Mouse (Mus musculus) testis, adult 2 months (tissue): ENCODE results near the gene Nploc4. TPM values are rescaled to one million over a fixed set of nuclear protein-coding genes. Genes with fewer than 3 reads are reported as not detected.

ENCODE experiments used
- H3K27ac ChIP-seq: fragments of 200-500 bp; 2 replicates; pipeline ENCODE4 v1.5.1; 2012; ENCODE audit warnings: low read depth, low read length; ENCODE audit not compliant: control insufficient read depth, insufficient read depth
- H3K27me3 ChIP-seq: fragments of 200-500 bp; 2 replicates; pipeline ENCODE4 v1.6.1; 2012; ENCODE audit warnings: mild to moderate bottlenecking, low read length, moderate library complexity; ENCODE audit not compliant: control insufficient read depth, insufficient read depth
- H3K36me3 ChIP-seq: fragments of 200-500 bp; 2 replicates; pipeline ENCODE4 v1.6.1; 2012; ENCODE audit warnings: mild to moderate bottlenecking, low read length; ENCODE audit not compliant: control insufficient read depth, insufficient read depth
- H3K4me1 ChIP-seq: fragments of 200-500 bp; 2 replicates; pipeline ENCODE4 v1.6.1; 2012; ENCODE audit warnings: low read length; ENCODE audit not compliant: control insufficient read depth, insufficient read depth
- H3K4me3 ChIP-seq: fragments of 200-500 bp; 2 replicates; pipeline ENCODE4 v1.5.1; 2012; ENCODE audit warnings: low read depth, mild to moderate bottlenecking, low read length, moderate library complexity, mixed read lengths; ENCODE audit not compliant: control insufficient read depth
- CTCF ChIP-seq: fragments of 200-500 bp; IDR thresholded peaks from 2 replicates; pipeline ENCODE4 v1.5.1; 2012; ENCODE audit warnings: low read depth, mild to moderate bottlenecking, inconsistent platforms, low read length, moderate library complexity; ENCODE audit not compliant: control insufficient read depth, insufficient read depth, insufficient replicate concordance
- POLR2A ChIP-seq: fragments of 200-500 bp; IDR thresholded peaks from 2 replicates; pipeline ENCODE4 v1.6.1; 2012; ENCODE audit warnings: low read depth, mild to moderate bottlenecking, inconsistent platforms, low read length, moderate library complexity; ENCODE audit not compliant: control insufficient read depth
- polyA plus RNA-seq: library from polyadenylated mRNA; depleted of rRNA; stranded (reverse); fragments of >200 nt; gene quantifications from 2 replicates; pipeline ENCODE4 v1.2.3, GENCODE M21; 2012

Gene Nploc4
- polyA plus RNA-seq, 1 experiment, result 75.8 TPM

DNA sequence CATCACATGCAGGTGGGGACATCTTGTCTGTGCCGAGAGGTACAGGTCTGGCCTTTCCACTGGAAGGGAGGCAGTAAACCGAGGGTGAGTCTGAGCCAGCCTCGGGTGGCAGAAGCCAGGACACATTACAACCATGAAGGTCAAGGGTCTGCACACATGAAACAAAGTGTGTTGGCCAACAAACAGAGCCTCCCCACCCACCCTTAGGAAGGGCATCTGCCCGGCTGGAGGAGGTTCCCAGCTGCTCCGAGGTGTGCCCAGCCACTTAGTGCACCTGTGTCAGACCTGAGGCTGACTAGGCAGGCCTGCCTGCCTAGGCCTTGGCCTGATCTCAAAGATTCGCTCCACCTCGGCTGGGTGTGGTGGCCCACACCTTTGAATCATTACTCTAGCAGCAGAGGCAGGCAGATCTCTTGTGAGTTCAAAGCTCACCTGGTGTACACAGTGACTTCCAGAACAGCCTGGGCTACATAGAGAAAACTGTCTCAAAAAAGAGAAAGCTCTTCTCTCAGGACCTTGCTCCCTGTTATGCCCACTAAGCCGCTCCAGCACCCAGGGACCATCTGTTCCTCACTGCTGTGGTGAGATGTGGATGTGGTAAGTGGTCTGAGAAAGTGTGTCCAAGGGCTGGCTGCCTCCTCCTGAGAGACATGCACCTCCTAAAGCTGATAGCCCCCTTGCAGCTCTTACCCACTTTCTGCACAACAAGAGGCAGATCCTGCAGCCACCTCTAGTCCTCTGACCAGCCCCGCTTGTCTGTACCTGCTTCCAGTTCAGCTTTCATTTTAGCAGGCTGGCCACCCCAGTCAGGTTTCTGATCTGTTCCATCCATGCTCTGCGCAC is 86.0 kb downstream of the Nploc4 start:
- H3K27me3 ChIP-seq, result no peaks in the 10 kb centered on the region
- H3K4me3 ChIP-seq, result peak overlapping the region; percentile 94
- H3K27ac ChIP-seq, result peak overlapping the region; percentile 89
- no peaks in the 10 kb centered on the region for H3K36me3 ChIP-seq
- no peak for TF ChIP-seq CTCF
- TF ChIP-seq POLR2A, result peak; percentile 7; the same call in 1 of the 2 replicates
- peaks cover 30% of the 10 kb centered on the region for H3K4me1 ChIP-seq

DNA sequence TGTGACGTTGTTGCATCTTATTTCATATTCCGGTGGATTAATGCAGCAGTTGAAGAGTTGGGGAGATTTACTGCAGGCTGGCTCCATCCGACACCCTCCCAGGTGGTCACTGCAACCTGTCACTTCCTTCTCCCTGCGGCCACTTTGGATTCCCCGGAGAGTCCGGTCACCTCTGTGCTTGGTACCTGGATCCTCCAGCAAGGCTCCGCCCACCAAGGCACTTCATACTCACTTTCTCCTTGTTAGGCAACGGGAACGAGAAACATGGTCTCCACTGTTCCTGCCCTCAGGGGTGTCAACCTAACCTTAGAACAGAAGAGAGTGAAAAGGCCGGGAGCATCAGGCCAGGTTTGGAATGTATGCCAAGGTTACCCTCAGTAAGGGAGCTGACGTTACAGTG is 86.8 kb downstream of the Nploc4 start:
- peaks cover 30% of the 10 kb centered on the region for H3K4me1 ChIP-seq
- H3K27me3 ChIP-seq, result no peaks in the 10 kb centered on the region
- peak overlapping the region; percentile 94 for H3K4me3 ChIP-seq
- H3K27ac ChIP-seq, result peak overlapping the region; percentile 89
- TF ChIP-seq CTCF (no peak), POLR2A (no peak)
- no peaks in the 10 kb centered on the region for H3K36me3 ChIP-seq

DNA sequence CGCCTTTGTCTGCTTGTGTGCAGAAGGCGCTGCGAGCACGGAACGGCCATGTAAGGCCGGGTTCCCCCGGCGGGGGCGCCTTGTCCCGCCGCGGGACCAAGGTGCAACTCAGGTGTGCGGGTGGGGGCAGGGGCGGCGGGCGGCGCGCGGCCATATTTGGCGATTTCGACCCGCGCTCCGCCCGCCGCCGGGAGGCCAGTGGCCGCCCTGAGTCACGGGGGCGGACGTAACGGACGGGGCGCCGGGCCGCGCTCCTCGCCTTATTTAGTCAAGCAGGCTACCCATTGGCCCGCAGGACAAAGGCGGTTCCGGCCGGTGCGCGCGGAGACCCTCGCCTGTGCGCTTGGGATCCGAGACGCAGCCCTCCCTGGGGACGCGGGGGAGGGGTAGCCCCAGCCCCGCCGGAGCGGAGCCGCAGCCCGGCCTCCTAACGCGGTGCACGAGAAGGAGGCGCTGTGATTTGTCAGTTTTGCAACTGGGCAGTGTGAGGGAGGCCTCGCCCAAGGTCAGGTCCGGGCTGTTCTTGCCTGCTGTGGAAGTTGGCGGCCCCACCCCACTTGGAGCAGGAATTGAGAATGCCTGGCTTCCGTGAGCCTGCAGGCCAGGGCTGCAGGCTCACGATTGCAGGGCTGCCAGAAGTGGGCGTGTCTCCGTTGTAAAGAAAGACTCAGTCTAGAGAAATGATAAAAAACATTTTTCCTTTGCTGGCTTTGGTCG is 87.4 kb downstream of the Nploc4 start:
- Histone ChIP-seq H3K36me3 (no peaks in the 10 kb centered on the region), H3K4me3 (peak overlapping the region; percentile 94), H3K27me3 (no peaks in the 10 kb centered on the region), H3K4me1 (peaks cover 30% of the 10 kb centered on the region), H3K27ac (peak overlapping the region; percentile 98)
- peak; percentile 35; the same call in 1 of the 2 replicates for TF ChIP-seq POLR2A
- no peak for TF ChIP-seq CTCF

DNA sequence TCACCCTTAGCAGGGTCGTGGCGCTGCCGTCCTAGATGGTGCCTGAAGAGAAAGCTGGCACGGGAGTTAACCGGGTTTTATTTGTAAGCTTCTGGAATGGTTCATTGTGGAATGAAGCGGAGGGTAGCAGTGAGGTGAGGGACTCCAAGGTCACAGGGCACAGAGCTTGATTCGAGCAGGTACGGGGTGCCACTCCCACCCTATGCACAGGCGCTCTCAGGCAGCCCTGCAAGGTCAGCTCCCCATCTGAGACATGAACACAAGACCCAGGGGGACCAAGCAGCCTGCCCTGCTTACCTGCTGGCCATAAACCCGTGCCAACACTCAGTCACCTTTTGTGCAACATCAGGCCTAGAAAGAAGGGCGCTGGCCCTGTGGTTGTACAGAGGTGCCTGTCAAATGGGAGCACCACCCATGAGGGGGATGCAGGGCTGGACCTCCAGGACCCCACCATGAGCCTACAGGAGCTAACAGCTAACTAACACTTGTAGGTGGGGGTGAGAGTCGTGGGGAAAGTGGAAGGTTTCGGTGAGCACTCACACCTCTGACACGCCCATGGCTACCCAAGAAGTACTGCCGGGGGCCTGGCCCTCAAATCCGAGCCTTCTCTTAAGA is 88.0 kb downstream of the Nploc4 start:
- H3K4me1 ChIP-seq, result peaks cover 30% of the 10 kb centered on the region
- 0 out of 2 replicates have a peak, but pooled peaks have one; percentile 37 for TF ChIP-seq POLR2A
- no peak for TF ChIP-seq CTCF

DNA sequence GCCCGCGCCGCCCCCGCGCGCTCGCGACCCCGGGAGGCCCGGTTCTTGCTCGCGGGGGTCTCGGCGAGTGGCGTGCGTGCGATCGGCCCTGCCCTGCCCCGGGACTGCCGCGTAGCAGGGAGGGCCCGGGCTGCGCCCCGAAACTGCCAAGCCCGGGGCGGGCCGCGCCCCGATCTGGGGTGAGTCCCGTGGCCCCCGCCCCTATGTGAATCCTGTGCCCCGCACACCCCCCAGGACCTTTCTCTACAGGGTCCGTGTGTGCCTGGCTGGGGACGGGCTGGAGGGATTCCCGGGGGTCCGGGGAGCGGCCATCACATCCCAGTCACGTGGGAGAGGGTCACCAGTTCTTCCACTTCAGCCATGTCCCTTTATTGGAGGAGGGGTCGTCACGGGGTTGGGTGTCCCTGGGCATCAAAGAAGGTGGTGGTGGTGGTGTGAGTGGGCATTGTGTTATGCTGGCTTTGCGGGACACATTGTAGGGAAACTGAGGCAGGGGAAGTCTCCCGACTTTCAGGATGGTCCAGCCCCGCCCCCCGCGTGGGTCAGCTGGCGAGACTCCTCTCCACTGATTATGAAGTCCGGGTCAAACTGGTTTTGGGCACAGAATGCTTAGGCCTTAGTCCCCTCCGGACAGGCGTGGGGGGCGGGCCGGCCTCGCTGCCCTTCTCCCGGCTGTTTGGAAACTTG is 88.7 kb downstream of the Nploc4 start:
- peaks cover 27% of the 10 kb centered on the region for H3K4me1 ChIP-seq
- peak overlapping the region; percentile 94 for H3K4me3 ChIP-seq
- H3K27me3 ChIP-seq, result no peaks in the 10 kb centered on the region
- peak overlapping the region; percentile 98 for H3K27ac ChIP-seq
- TF ChIP-seq CTCF (no peak), POLR2A (no peak; the same call in 1 of the 2 replicates)
- H3K36me3 ChIP-seq, result no peaks in the 10 kb centered on the region

More for the DNA sequence above, 88.0 kb downstream of the Nploc4 start:
- H3K36me3 ChIP-seq, result no peaks in the 10 kb centered on the region
- H3K27me3 ChIP-seq, result no peaks in the 10 kb centered on the region
- peak overlapping the region; percentile 98 for H3K27ac ChIP-seq
- H3K4me3 ChIP-seq, result peak overlapping the region; percentile 94

DNA sequence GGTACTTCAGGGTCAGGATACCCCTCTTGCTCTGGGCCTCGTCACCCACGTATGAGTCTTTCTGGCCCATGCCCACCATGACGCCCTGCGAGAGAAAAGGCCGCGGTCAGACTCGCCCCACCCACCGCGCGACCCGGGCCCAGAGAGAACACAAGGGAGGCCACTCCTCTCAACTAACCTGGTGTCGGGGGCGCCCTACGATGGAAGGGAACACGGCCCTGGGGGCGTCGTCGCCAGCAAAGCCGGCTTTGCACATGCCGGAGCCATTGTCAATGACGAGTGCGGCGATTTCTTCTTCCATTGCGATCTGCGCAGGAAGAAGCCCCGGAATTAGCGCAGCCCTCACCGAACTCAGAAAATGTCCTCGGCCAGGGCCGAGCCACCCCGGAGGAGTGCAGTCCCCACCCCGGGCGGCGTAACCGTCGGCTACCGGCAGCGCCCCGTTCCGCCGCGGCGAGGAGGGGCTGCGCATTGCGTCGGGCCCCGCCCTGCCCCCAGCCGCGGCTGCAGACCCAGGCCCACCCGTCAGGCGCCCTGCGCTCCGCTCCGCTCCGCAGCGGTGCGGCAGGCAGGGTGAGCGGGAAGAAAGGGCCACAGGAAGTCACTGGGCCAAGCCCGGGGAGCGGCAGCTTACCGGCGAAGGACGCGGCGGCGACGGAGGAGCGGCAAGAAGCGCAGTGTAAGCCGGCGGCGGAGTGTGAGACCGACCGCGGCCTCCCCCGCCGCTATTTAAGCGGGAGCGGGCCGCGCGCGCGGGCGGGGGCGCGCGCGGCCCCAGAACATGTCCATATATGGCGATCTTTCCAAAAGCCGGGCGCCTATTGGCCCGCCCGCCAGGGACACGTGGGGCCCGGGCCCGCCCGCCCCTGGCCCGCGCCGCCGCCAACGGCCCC is 89.5 kb downstream of the Nploc4 start, which contains the start of gene Actg1:
TSS of gene Actg1 (minus strand) at position 752 of the 893 bp plus-strand sequence.
- peak within 1 kb of the TSS; percentile 98 for H3K27ac ChIP-seq
- H3K4me1 ChIP-seq, result peaks cover 21% of the 10 kb centered on the region

More for the DNA sequence above, 89.5 kb downstream of the Nploc4 start, which contains the start of gene Actg1:
- no peak for TF ChIP-seq CTCF
- peak; percentile 93 for TF ChIP-seq POLR2A
- Histone ChIP-seq H3K4me3 (peak within 1 kb of the TSS; percentile 94), H3K27me3 (no peaks in the 10 kb centered on the region), H3K36me3 (no peaks in the 10 kb centered on the region)
